9 mouse cellular contexts compared by ENCODE assay signal in genomic region chrX:61046700-61047099, GRCm38 (mm10).
DNase-seq lines count a peak whose midpoint lies in the region; ATAC-seq and TF ChIP-seq lines count a peak whose summit lies in the region.
"Had no signal": no experiment of that assay in that cellular context is flagged by ENCODE, and none has a peak within 500 bp of the region (broad histone marks: within the 10 kb centered on the region; RNA-seq: fewer than 3 reads in every experiment).

No protein-coding gene starts in this region.

- DNase-seq in forebrain, embryonic 14.5 days (ENCODE audit: low spot score): peak; percentile 69
- DNase-seq in forebrain, embryonic 11.5 days (ENCODE audit: low spot score): no peak
- peak; percentile 66 for DNase-seq in lung, embryonic 14.5 days
- DNase-seq in lung, postnatal 4 days: no peak
- peak; percentile 3 for DNase-seq in c-Kit-positive CD71-positive TER-119-positive erythroid progenitor cells, embryonic 14.5 days (ENCODE audit: low spot score)
- peak; percentile 50 for DNase-seq in limb, embryonic 14.5 days (ENCODE audit: low spot score)
- DNase-seq in spleen, adult 18-20 months: no peak
- DNase-seq in gastrocnemius, postnatal 25 days: no peak

- WGBS in forebrain, embryonic 14.5 days: 16% methylated on average over 6 of the region's 6 CpGs
- WGBS in forebrain, embryonic 11.5 days: 14% methylated on average over 6 of the region's 6 CpGs
- 8% methylated on average over 6 of the region's 6 CpGs for WGBS in lung, embryonic 14.5 days
- WGBS in limb, embryonic 14.5 days: 22% methylated on average over 6 of the region's 6 CpGs

- H3K4me3 ChIP-seq in forebrain, embryonic 14.5 days (ENCODE audit: low read depth, low read length): no peak overlapping the region
- no peak overlapping the region for H3K4me3 ChIP-seq in forebrain, embryonic 11.5 days (ENCODE audit: low read depth, low read length)
- H3K4me3 ChIP-seq in lung, embryonic 14.5 days (ENCODE audit: low read depth, low read length): no peak overlapping the region
- H3K4me3 ChIP-seq in limb, embryonic 14.5 days (replicated peaks; ENCODE audit: low read length): no peak overlapping the region
- H3K4me3 ChIP-seq: limb, embryonic 13.5 days had no signal

- H3K27ac ChIP-seq in forebrain, embryonic 14.5 days (ENCODE audit: low read depth, low read length): no peak overlapping the region
- no peak overlapping the region for H3K27ac ChIP-seq in forebrain, embryonic 11.5 days (ENCODE audit: low read depth, low read length)
- H3K27ac ChIP-seq in lung, embryonic 14.5 days (ENCODE audit: low read depth): no peak overlapping the region
- H3K27ac ChIP-seq in limb, embryonic 14.5 days (replicated peaks; ENCODE audit: low read depth, low read length): no peak overlapping the region
- H3K27ac ChIP-seq: limb, embryonic 13.5 days had no signal

- TF ChIP-seq CTCF in lung, embryonic 14.5 days (IDR thresholded peaks at IDR 0.05; ENCODE audit: low read depth): peak; percentile 61

- no peaks in the 10 kb centered on the region for H3K36me3 ChIP-seq in forebrain, embryonic 14.5 days (ENCODE audit: control insufficient read depth, insufficient read depth, low read length)
- no peaks in the 10 kb centered on the region for H3K36me3 ChIP-seq in forebrain, embryonic 11.5 days (ENCODE audit: control insufficient read depth, insufficient read depth, low read length)
- H3K36me3 ChIP-seq in lung, embryonic 14.5 days (ENCODE audit: insufficient read depth): no peaks in the 10 kb centered on the region
- no peaks in the 10 kb centered on the region for H3K36me3 ChIP-seq in limb, embryonic 14.5 days (ENCODE audit: control insufficient read depth, insufficient read depth, low read length)
- H3K36me3 ChIP-seq: limb, embryonic 13.5 days had no signal

- no peaks in the 10 kb centered on the region for H3K9me3 ChIP-seq in forebrain, embryonic 14.5 days (replicated peaks; ENCODE audit: control insufficient read depth, low read length)
- no peaks in the 10 kb centered on the region for H3K9me3 ChIP-seq in forebrain, embryonic 11.5 days (ENCODE audit: control insufficient read depth, low read length)
- H3K9me3 ChIP-seq in lung, embryonic 14.5 days (ENCODE audit: low read depth, low read length): no peaks in the 10 kb centered on the region
- no peaks in the 10 kb centered on the region for H3K9me3 ChIP-seq in limb, embryonic 14.5 days (ENCODE audit: control insufficient read depth, low read length)
- H3K9me3 ChIP-seq: limb, embryonic 13.5 days had no signal

- peak; percentile 29; the same call in 1 of the 2 replicates for ATAC-seq in forebrain, embryonic 14.5 days
- ATAC-seq in forebrain, embryonic 11.5 days (replicated peaks; ENCODE audit: low FRiP score): no peak
- no peak for ATAC-seq in lung, embryonic 14.5 days (ENCODE audit: insufficient read depth)
- ATAC-seq in limb, embryonic 14.5 days (ENCODE audit: low FRiP score, low read depth): no peak

- no peak for TF ChIP-seq POLR2A in limb, embryonic 14.5 days (IDR thresholded peaks at IDR 0.05; ENCODE audit: borderline replicate concordance, extremely low read depth, insufficient read depth, insufficient read length)

- no peaks in the 10 kb centered on the region for H3K4me1 ChIP-seq in forebrain, embryonic 14.5 days (ENCODE audit: control insufficient read depth, insufficient read depth, low read length)
- no peaks in the 10 kb centered on the region for H3K4me1 ChIP-seq in forebrain, embryonic 11.5 days (replicated peaks; ENCODE audit: control insufficient read depth, insufficient read depth, low read length)
- no peaks in the 10 kb centered on the region for H3K4me1 ChIP-seq in lung, embryonic 14.5 days (ENCODE audit: insufficient read depth)
- no peaks in the 10 kb centered on the region for H3K4me1 ChIP-seq in limb, embryonic 14.5 days (ENCODE audit: control insufficient read depth, insufficient read depth, low read length)
- H3K4me1 ChIP-seq: limb, embryonic 13.5 days had no signal

- no peaks in the 10 kb centered on the region for H3K27me3 ChIP-seq in forebrain, embryonic 14.5 days (replicated peaks; ENCODE audit: control insufficient read depth, insufficient read depth, low read length)
- H3K27me3 ChIP-seq in forebrain, embryonic 11.5 days (ENCODE audit: control insufficient read depth, insufficient read depth, low read length): no peaks in the 10 kb centered on the region
- H3K27me3 ChIP-seq in lung, embryonic 14.5 days (ENCODE audit: insufficient read depth, low read length): no peaks in the 10 kb centered on the region
- H3K27me3 ChIP-seq in limb, embryonic 14.5 days (ENCODE audit: control insufficient read depth, insufficient read depth, low read length): no peaks in the 10 kb centered on the region
- H3K27me3 ChIP-seq: limb, embryonic 13.5 days had no signal

- no peak overlapping the region for H3K4me2 ChIP-seq in forebrain, embryonic 14.5 days (ENCODE audit: low read length)
- H3K4me2 ChIP-seq in forebrain, embryonic 11.5 days (ENCODE audit: low read depth, low read length, severe bottlenecking): no peak overlapping the region
- no peak overlapping the region for H3K4me2 ChIP-seq in lung, embryonic 14.5 days
- H3K4me2 ChIP-seq in limb, embryonic 14.5 days (replicated peaks; ENCODE audit: low read depth, low read length, severe bottlenecking): no peak overlapping the region
- H3K4me2 ChIP-seq: limb, embryonic 13.5 days had no signal

- no peak overlapping the region for H3K9ac ChIP-seq in forebrain, embryonic 14.5 days (ENCODE audit: low read length)
- no peak overlapping the region for H3K9ac ChIP-seq in forebrain, embryonic 11.5 days (ENCODE audit: low read length)
- H3K9ac ChIP-seq in lung, embryonic 14.5 days: no peak overlapping the region
- H3K9ac ChIP-seq in limb, embryonic 14.5 days (ENCODE audit: low read depth, low read length, severe bottlenecking): no peak overlapping the region
- H3K9ac ChIP-seq: limb, embryonic 13.5 days had no signal

Comparison
In these comparisons a context has a peak if more than half of its experiments do, and no peak if none do; other contexts are left out.
1. DNase-seq: peak in forebrain, embryonic 14.5 days (single experiment), lung, embryonic 14.5 days (single experiment), c-Kit-positive CD71-positive TER-119-positive erythroid progenitor cells, embryonic 14.5 days (single experiment) and limb, embryonic 14.5 days (single experiment); none in forebrain, embryonic 11.5 days (single experiment), lung, postnatal 4 days (0 of 2), spleen, adult 18-20 months (0 of 2) and gastrocnemius, postnatal 25 days (single experiment).